Mouse (Mus musculus) bone marrow, adult 2 months (tissue): ENCODE measurements around the gene Cant1. TPM values are rescaled to one million over a fixed set of nuclear protein-coding genes. Genes with fewer than 3 reads are reported as not detected.

Experiments used
- H3K27ac ChIP-seq: fragments of 200-500 bp; 2 replicates; pipeline ENCODE4 v1.5.1; 2012; ENCODE audit warnings: low read depth, mild to moderate bottlenecking, control low read depth, inconsistent platforms, low read length; ENCODE audit not compliant: control insufficient read depth, poor library complexity, insufficient read depth
- H3K4me1 ChIP-seq: fragments of 200-500 bp; 2 replicates; pipeline ENCODE4 v1.6.1; 2011; ENCODE audit warnings: low read length; ENCODE audit not compliant: control insufficient read depth, insufficient read depth
- H3K4me3 ChIP-seq: fragments of 200-500 bp; replicated peaks from 2 replicates; pipeline ENCODE3; 2011; ENCODE audit warnings: mild to moderate bottlenecking, low read depth, low read length, control low read depth; ENCODE audit not compliant: control insufficient read depth
- CTCF ChIP-seq: fragments of 200-500 bp; IDR thresholded peaks from 2 replicates; pipeline ENCODE4 v1.5.1; 2011; ENCODE audit warnings: low read length, control low read depth; ENCODE audit not compliant: control insufficient read depth, insufficient read depth
- POLR2A ChIP-seq: fragments of 200-500 bp; IDR thresholded peaks from 2 replicates; pipeline ENCODE4 v1.6.1; 2011; ENCODE audit warnings: low read depth, mild to moderate bottlenecking, control low read depth, low read length, borderline replicate concordance; ENCODE audit not compliant: control insufficient read depth
- WGBS: fragments of 180-500 bp; shearing (Covaris S2); methylation state at CpG from one replicate; pipeline ENCODE4 v1.1.7; 2018; 5-methylcytosine and 5-hydroxymethylcytosine counted together
- polyA plus RNA-seq: library from polyadenylated mRNA; stranded (reverse); fragments of >200 nt; gene quantifications from 2 replicates; pipeline ENCODE4 v1.2.4, GENCODE M21; 2011; ENCODE audit warnings: low replicate concordance; ENCODE audit not compliant: missing spikeins, insufficient read depth, insufficient read length

The Cant1 gene
- polyA plus RNA-seq, 1 experiment = 14.6 TPM

DNA sequence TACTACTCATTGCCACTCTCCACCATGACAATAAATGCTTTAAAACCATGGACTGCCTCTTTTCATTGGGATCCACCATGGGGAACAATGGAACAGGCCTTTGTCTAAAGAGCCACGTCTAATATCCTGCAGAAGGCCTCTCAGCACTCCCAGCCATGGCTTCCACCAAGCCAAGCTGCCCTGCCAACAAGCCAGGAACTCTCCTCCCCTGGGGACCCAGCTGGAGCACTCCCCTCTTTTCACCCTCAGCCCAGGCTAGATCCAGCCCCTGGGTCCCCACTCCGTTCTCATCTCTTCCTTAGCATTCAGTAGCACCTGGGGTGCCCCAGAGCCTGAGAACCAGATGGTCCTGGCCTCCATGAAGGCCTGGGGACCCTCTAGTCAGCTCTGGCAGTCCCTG, 34.1 kb upstream of the Cant1 start:
- Histone ChIP-seq H3K27ac (no peak overlapping the region), H3K4me1 (no peaks in the 10 kb centered on the region; the same call in 1 of the 2 replicates), H3K4me3 (no peak overlapping the region)
- WGBS = 79% methylated on average over 2 of the region's 2 CpGs
- TF ChIP-seq POLR2A (no peak), CTCF (no peak)

DNA sequence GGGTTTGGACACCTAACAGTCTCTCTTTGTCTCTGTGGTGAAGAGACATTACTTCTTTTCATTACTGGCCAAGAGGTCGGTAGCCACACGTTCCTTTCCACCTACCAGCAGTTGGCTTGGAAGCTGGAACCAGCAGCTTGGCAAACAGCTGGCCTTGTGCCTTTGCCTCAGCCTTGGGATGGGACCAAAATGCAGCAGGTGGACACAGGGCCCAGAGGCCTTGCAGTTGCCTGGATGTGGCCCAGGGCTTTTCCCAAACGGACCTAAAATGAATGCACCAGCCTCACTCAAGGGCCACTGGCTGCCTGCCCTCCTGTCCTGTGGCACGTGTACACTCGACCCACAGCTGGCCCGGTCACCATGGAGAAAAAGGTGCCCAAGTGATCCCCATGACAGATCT, 32.3 kb upstream of the Cant1 start:
- Histone ChIP-seq H3K4me3 (no peak overlapping the region), H3K4me1 (no peaks in the 10 kb centered on the region), H3K27ac (no peak overlapping the region)
- no peak for TF ChIP-seq POLR2A
- TF ChIP-seq CTCF = no peak
- 76% methylated on average over 6 of the region's 6 CpGs for WGBS

DNA sequence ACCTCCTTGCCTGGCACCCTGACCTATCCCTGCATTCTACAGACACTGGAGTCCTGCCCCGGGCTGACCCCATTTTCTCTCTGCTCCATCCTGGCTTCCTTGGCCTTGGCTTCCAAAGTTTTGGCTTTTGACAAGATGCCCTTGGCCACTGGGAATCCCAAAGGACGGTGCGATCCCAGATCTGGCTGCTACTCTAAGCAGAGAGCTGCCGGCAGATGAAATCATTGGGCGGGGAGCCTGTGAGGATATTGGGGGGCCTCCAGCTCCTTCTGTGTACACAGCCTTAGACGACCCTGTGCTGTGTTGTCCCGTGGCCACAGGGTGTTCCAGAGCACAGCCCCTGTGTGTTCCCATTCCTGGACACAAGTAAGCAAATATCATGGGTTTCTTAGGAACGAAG, 29.5 kb upstream of the Cant1 start:
- no peak overlapping the region for H3K4me3 ChIP-seq
- no peak overlapping the region for H3K27ac ChIP-seq
- WGBS = 79% methylated on average over 8 of the region's 8 CpGs
- TF ChIP-seq CTCF = no peak
- TF ChIP-seq POLR2A = no peak
- H3K4me1 ChIP-seq = no peaks in the 10 kb centered on the region

DNA sequence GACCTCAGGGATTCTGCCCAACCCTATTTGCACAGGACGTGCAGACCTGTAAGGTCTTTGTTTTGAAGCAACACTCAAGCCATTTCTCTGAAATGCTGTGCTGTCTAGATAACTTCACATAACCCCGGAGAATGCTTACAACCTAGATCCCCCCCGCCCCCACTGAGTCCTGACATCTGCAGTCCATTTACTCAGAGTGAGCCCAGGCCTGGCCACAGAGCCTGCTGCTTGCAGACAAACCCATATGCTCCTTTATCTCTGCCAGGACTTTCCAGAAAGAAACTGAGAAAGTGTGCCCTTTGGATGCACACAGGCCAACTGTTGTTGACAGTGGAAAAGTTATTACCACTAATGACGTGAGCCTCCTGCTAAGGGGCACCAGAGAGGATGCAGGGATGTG, 28.5 kb upstream of the Cant1 start:
- WGBS = 81% methylated on average over 4 of the region's 4 CpGs
- no peak overlapping the region for H3K4me3 ChIP-seq

DNA sequence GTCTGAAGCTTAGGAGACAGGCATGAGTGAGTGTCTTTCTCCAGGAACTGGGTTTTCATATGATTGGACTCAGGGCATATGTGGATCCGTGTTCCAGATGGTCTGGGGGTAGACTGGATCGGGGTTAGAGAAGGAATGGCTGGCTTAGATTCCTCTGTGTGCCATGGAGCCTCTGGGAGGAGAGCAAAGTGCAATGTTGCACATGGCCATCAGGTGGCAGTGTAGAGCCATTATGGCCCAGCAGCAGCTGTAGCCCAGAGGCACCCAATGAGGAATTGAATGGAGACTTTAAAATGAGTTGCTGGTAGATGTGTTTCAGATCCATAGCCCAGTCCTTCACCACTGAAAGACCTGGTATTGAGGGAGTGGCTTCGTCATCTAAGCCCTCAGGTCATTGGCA, 27.0 kb upstream of the Cant1 start:
- Histone ChIP-seq H3K4me3 (no peak overlapping the region), H3K27ac (no peak overlapping the region), H3K4me1 (no peaks in the 10 kb centered on the region)
- WGBS = 11% methylated on average over 3 of the region's 3 CpGs
- TF ChIP-seq CTCF = peak; percentile 98
- no peak for TF ChIP-seq POLR2A

More for the DNA sequence above, 28.5 kb upstream of the Cant1 start:
- no peaks in the 10 kb centered on the region for H3K4me1 ChIP-seq
- no peak overlapping the region for H3K27ac ChIP-seq
- no peak for TF ChIP-seq POLR2A
- no peak for TF ChIP-seq CTCF

DNA sequence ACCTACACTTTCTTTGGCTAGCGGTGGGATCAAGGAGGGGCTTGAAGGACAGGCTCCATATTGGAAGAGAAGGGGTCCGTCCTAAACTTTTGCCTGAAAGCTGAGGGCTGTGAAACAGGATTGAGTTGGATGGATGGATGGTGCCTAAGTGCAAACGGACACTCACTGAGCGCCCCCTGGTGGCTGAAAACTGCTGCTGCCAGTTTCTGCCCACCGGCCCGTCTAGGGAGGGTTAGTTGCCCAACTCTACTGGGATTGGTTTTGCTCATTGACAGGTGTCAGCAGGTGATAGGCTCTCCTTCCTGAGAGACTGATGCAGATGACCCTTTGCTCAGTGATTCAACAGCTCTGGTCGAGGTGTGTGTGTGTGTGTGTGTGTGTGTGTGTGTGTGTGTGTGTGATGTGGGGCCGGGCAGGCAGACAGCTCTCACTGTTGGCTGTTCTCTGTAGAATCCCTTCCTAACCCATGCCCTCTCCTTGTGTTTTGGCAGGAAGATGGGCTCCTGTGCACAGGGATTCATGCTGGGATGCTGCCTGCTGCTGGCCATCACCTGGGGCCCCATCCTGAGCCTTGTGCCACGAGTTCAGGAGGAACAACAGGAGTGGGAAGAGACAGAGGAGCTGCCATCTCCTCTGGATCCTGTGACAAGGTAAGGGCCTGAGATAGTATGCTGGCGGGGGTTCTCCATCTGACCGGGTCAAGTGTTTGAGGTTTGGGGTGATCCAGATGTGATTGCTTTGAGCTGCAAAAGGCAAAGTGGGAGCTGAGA, 24.5 kb upstream of the Cant1 start:
- H3K4me1 ChIP-seq = no peaks in the 10 kb centered on the region
- WGBS = 35% methylated on average over 11 of the region's 11 CpGs
- no peak overlapping the region for H3K27ac ChIP-seq
- no peak for TF ChIP-seq POLR2A
- TF ChIP-seq CTCF = peak; percentile 81
- no peak overlapping the region for H3K4me3 ChIP-seq

DNA sequence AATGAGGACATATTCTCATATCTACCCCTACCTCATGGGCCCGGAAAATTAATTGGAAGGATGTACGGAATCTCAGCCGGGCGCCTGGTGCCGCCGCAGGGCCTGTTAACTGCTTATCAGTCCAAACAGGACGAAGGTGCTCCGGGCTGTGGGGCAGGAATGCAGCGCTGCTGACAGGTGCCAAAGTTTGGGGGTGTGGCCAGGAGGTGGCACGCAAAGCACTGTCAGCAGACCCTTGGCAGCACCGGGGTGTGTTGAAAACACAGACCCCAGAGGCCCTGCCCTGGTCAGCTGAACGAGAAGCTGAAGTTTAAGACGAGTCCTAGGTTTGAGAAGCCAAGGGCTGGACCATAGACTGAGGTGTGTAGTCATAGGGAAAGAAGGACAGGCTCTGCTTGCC, 23.8 kb upstream of the Cant1 start:
- Histone ChIP-seq H3K27ac (no peak overlapping the region), H3K4me1 (no peaks in the 10 kb centered on the region), H3K4me3 (no peak overlapping the region)
- no peak for TF ChIP-seq POLR2A
- TF ChIP-seq CTCF = no peak
- WGBS = 83% methylated on average over 13 of the region's 13 CpGs

DNA sequence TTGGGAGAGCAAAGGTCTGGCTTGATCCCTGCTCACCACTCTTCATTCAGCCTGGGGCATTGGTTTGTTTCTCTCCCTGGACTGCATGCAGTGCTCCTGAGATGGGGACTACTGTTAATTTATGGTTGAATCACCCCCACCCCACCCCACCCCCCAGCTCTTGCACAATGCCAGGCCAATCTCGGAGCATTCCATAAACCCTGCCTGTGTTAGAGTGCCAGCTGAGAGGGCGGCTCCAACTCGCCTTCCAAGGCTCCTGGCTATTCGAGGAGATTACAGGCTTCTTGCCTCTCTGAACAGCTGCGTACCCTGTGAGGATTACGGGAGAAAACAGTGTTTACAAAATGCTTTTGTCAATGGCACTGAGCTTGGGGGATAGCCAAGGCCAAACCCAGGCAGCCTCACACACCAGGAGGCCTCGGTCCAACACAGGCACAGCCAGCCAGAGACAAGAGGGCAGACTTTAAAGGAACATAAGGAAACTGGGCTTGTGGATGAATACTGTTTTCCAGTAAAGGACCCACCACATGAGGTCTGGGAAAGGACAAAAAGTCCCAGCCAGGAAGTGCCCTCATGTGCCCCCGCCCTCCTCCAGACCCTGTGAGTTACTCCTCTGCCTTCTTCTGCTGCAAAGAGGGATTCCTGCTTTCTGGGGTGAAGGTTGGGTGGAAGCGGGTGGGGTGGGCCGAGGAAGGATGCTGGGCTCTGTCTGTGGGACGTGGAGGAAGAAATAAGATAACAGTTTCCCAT, 20.0 kb upstream of the Cant1 start:
- Histone ChIP-seq H3K4me3 (no peak overlapping the region), H3K27ac (no peak overlapping the region), H3K4me1 (no peaks in the 10 kb centered on the region)
- WGBS = 70% methylated on average over 11 of the region's 11 CpGs
- TF ChIP-seq POLR2A = no peak
- TF ChIP-seq CTCF = no peak

DNA sequence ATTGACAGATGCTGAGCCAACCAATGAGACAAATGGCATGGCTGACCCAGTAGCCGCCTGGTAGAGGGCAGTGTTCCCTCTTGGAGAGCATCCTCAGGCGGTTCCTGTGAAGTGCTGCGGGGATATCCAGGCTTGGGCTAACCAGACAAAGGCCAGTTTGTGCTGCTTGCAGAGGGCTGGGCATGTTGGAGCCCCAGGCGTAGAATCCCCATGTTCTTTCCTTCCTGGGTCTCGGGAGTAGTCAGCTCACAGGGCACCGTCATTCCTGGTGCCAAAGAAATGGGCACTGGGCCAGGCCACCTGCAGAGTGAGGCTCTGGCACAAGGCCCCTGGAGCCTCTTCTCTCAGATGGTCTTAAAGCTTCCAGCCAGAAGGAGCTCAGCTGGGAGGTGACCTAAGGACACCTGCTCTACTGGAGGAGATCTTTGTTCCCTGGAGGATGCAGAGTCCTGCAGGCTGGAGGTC, 17.6 kb upstream of the Cant1 start:
- no peak for TF ChIP-seq POLR2A
- no peak for TF ChIP-seq CTCF
- Histone ChIP-seq H3K27ac (no peak overlapping the region), H3K4me3 (no peak overlapping the region), H3K4me1 (no peaks in the 10 kb centered on the region)
- WGBS = 47% methylated on average over 6 of the region's 6 CpGs
